Mouse (Mus musculus) heart, adult 2 months (tissue): ENCODE results near the gene Cdk16. TPM values are rescaled to one million over a fixed set of nuclear protein-coding genes. Genes with fewer than 3 reads are reported as not detected.
"Not testable (repeated sequence)": the region's sequence is repeated elsewhere in the genome, so short reads cannot be mapped to it uniquely, and the experiment has no call there.

Experiments used
- DNase-seq, 2 experiments: peaks; one replicate each; pipeline ENCODE4 v3.0.0; 2021
- H3K27ac ChIP-seq: fragments of 200-600 bp; 2 replicates; pipeline ENCODE4 v1.8.1; 2022
- H3K27me3 ChIP-seq: fragments of 200-500 bp; 2 replicates; pipeline ENCODE4 v1.6.1; 2012; ENCODE audit warnings: mild to moderate bottlenecking, low read length, inconsistent platforms, mixed read lengths; ENCODE audit not compliant: control insufficient read depth, insufficient read depth
- H3K36me3 ChIP-seq: fragments of 200-500 bp; 2 replicates; pipeline ENCODE4 v1.6.1; 2012; ENCODE audit warnings: low read length, inconsistent platforms; ENCODE audit not compliant: control insufficient read depth, insufficient read depth
- H3K4me1 ChIP-seq: fragments of 200-500 bp; 2 replicates; pipeline ENCODE4 v1.6.1; 2011; ENCODE audit warnings: low read length; ENCODE audit not compliant: control insufficient read depth, insufficient read depth
- H3K4me3 ChIP-seq: fragments of 200-600 bp; 2 replicates; pipeline ENCODE4 v1.8.1; 2022
- H3K79me2 ChIP-seq: fragments of 200-500 bp; replicated peaks from 2 replicates; pipeline ENCODE4 v1.6.1; 2012; ENCODE audit warnings: mild to moderate bottlenecking, inconsistent platforms, low read length, moderate library complexity, mixed read lengths; ENCODE audit not compliant: control insufficient read depth, insufficient read depth
- H3K9ac ChIP-seq: fragments of 200-500 bp; 2 replicates; pipeline ENCODE4 v1.6.1; 2012; ENCODE audit warnings: low read depth, mild to moderate bottlenecking, control low read depth, inconsistent platforms, low read length, mixed read lengths
- CTCF ChIP-seq: fragments of 200-600 bp; IDR thresholded peaks from 2 replicates; pipeline ENCODE4 v1.8.1; 2022; ENCODE audit warnings: antibody characterized with exemption, mild to moderate bottlenecking, moderate library complexity
- EP300 ChIP-seq: fragments of 200-500 bp; IDR thresholded peaks from 2 replicates; pipeline ENCODE4 v1.6.1; 2011; ENCODE audit warnings: low read depth, low read length, control low read depth; ENCODE audit not compliant: insufficient read depth
- POLR2A ChIP-seq: fragments of 200-500 bp; IDR thresholded peaks from 2 replicates; pipeline ENCODE4 v1.6.1; 2011; ENCODE audit warnings: mild to moderate bottlenecking, low read depth, low read length, control low read depth; ENCODE audit not compliant: insufficient read depth
- WGBS: fragments of 180-500 bp; shearing (Covaris S2); methylation state at CpG from one replicate; pipeline ENCODE4 v1.1.7; 2018; 5-methylcytosine and 5-hydroxymethylcytosine counted together
- intact Hi-C: fragments of 180-260 bp; cut with DNase I; formaldehyde crosslinking; loops from one replicate; pipeline ENCODE4 v1.15.1; 2025
- polyA plus RNA-seq: library from polyadenylated mRNA; depleted of rRNA; stranded (reverse); fragments of >200 nt; gene quantifications from 2 replicates; pipeline ENCODE4 v1.2.3, GENCODE M21; 2012; rRNA removed
- total RNA-seq, 2 experiments: library from RNA; stranded (reverse); gene quantifications; 2 replicates each; pipeline ENCODE4 v1.2.3; 2021

Gene Cdk16
- total and polyA plus RNA-seq, 3 experiments = 110 to 190 (median 117) TPM

DNA sequence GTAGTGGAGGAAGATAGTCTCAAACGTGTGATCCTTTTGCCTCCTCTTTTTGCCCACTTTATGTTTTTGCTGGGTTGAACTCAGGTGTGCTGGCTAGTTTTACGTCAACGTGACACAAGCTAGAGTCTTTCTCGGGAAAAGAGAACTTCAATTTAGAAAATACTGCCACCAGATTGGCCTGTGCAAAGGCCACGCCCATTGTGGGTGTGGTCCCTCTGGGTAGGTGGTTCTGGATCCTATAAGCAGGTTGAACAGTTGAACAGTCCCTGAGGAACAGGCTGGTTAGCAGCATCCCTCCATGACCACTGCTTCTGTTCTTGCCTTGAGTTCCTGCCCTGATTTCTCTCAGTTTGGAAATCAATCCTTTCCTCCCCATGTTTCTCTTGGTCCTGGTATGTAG lies 40.9 kb downstream of the Cdk16 start:
- Histone ChIP-seq H3K9ac (no peak overlapping the region), H3K27me3 (no peaks in the 10 kb centered on the region), H3K36me3 (no peaks in the 10 kb centered on the region), H3K79me2 (no peaks in the 10 kb centered on the region), H3K4me3 (no peak overlapping the region), H3K4me1 (no peaks in the 10 kb centered on the region), H3K27ac (no peak overlapping the region)
- TF ChIP-seq POLR2A = no peak
- TF ChIP-seq EP300 = no peak
- no peak for TF ChIP-seq CTCF
- 69% methylated on average over 5 of the region's 5 CpGs for WGBS
- intact Hi-C loops = no loop called here
- DNase-seq = no peak

DNA sequence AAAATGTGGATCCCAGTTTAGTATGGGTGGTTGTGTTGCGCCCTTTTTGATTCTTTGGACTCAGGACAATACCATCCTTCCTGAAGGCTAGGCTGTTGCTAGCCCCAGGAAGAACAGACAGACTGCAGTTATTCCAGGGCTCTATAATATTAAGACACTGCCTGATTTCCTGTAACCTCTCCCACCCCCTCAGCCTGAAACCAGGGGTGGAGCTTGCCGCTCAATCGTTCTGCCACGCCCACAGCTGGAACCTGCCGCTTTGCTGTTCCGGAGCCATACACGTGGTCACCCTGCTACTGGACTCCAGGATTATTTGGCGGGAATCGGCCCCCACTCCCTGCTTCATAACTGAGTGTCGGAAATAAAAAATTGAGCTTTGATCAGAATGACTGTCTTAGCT lies 42.3 kb downstream of the Cdk16 start:
- H3K4me1 ChIP-seq, H3K27me3 ChIP-seq, H3K9ac ChIP-seq, H3K79me2 ChIP-seq, intact Hi-C loops, H3K36me3 ChIP-seq, H3K4me3 ChIP-seq, H3K27ac ChIP-seq: not testable (repeated sequence)
- WGBS = 32% methylated on average over 10 of the region's 10 CpGs
- DNase-seq = peak; percentile 2 to 33

- Histone ChIP-seq H3K79me2 (no peaks in the 10 kb centered on the region), H3K36me3 (no peaks in the 10 kb centered on the region), H3K27me3 (no peaks in the 10 kb centered on the region), H3K9ac (no peak overlapping the region), H3K27ac (no peak overlapping the region), H3K4me1 (no peaks in the 10 kb centered on the region), H3K4me3 (no peak overlapping the region)
- intact Hi-C loops = no loop called here
- DNase-seq = no peak
- TF ChIP-seq CTCF = no peak
- no peak for TF ChIP-seq POLR2A
- no peak for TF ChIP-seq EP300
- 71% methylated on average over 4 of the region's 4 CpGs for WGBS
Measured at GRCm38 (mm10) chrX:20736479-20736878, 48.7 kb downstream of the Cdk16 start.

- TF ChIP-seq CTCF = no peak
- TF ChIP-seq POLR2A = no peak
- Histone ChIP-seq H3K9ac (no peak overlapping the region), H3K79me2 (no peaks in the 10 kb centered on the region), H3K27ac (no peak overlapping the region), H3K36me3 (no peaks in the 10 kb centered on the region), H3K4me1 (no peaks in the 10 kb centered on the region), H3K4me3 (no peak overlapping the region), H3K27me3 (no peaks in the 10 kb centered on the region)
- intact Hi-C loops = no loop called here
- DNase-seq = no peak
- 90% methylated on average over 2 of the region's 2 CpGs for WGBS
Measured at GRCm38 (mm10) chrX:20748829-20749228, 61.1 kb downstream of the Cdk16 start.

Other genes with a start within 250 kb of the Cdk16 start
- under 1 TPM; 0.27 to 0.60 TPM for gene Rgn, start 138.2 kb upstream of the Cdk16 start, total RNA-seq
- gene Rgn, start 138.2 kb upstream of the Cdk16 start, polyA plus RNA-seq = 0.12 and 0.38 TPM in 2 replicates
- gene Rbm10, start 70.5 kb upstream of the Cdk16 start, total RNA-seq = 10 to 100 TPM; 18.9 to 19.3 TPM
- gene Rbm10, start 70.5 kb upstream of the Cdk16 start, polyA plus RNA-seq = 22.3 and 31.5 TPM in 2 replicates
- 100 to 1,000 TPM; 627 to 694 TPM for gene Ndufb11, start 70.3 kb upstream of the Cdk16 start, total RNA-seq
- 486 and 615 TPM in 2 replicates for gene Ndufb11, start 70.3 kb upstream of the Cdk16 start, polyA plus RNA-seq
- gene Uba1, start 29.6 kb upstream of the Cdk16 start, total RNA-seq = 100 to 1,000 TPM; 206 to 211 TPM
- 180 and 241 TPM in 2 replicates for gene Uba1, start 29.6 kb upstream of the Cdk16 start, polyA plus RNA-seq
- gene Usp11, start 16.0 kb downstream of the Cdk16 start, total RNA-seq = 1 to 10 TPM; 5.3 to 7.0 TPM
- 5.9 and 10.8 TPM in 2 replicates for gene Usp11, start 16.0 kb downstream of the Cdk16 start, polyA plus RNA-seq
- 10 to 100 TPM; 81.1 to 88.0 TPM for gene Araf, start 109.9 kb downstream of the Cdk16 start, total RNA-seq
- 135 and 169 TPM in 2 replicates for gene Araf, start 109.9 kb downstream of the Cdk16 start, polyA plus RNA-seq
- gene Timp1, start 182.2 kb downstream of the Cdk16 start, total RNA-seq = 1 to 10 TPM; 3.2 to 3.7 TPM
- gene Timp1, start 182.2 kb downstream of the Cdk16 start, polyA plus RNA-seq = 12.9 and 13.2 TPM in 2 replicates
- under 1 TPM; 0.16 to 0.31 TPM for gene Syn1, start 233.1 kb downstream of the Cdk16 start, total RNA-seq
- 0.35 and 0.57 TPM in 2 replicates for gene Syn1, start 233.1 kb downstream of the Cdk16 start, polyA plus RNA-seq
- gene Cfp, start 243.6 kb downstream of the Cdk16 start, total RNA-seq = 10 to 100 TPM in 1 of 2 experiments, 1 to 10 TPM in 1; 7.9 to 12.8 TPM
- gene Cfp, start 243.6 kb downstream of the Cdk16 start, polyA plus RNA-seq = 10.8 and 12.2 TPM in 2 replicates